Mouse (Mus musculus): ENCODE measurements around the gene Mtor. TPM values are rescaled to one million over a fixed set of nuclear protein-coding genes. Genes with fewer than 3 reads are reported as not detected.

Gene Mtor
- polyA plus RNA-seq, 1 experiment from 2014 or later: 16.5 TPM

DNA sequence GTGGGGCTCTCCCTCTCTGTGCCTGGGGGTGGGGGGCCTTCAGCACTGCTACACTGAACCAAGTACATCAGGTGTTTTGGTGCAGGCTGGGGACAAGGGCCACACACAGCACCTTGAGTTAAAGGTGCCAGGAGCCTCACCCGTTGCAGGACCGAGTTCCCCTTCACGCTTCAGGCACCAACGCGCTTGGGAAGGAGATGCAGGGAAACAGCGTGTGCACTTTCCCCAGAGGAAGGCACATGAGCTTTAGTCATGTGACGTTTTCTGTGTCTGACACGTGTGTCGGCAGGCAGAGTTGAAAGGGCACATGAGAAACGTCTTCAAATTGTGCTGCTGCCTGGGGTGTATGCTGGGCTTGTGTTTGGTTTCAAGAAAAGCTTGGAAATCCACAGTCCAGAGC, 20.0 kb downstream of the Mtor start:
- Histone ChIP-seq H3K4me3 (no peak overlapping the region), H3K9ac (no peak overlapping the region), H3K36me3 (peaks cover 96% of the 10 kb centered on the region), H3K27ac (no peak overlapping the region), H3K9me3 (no peaks in the 10 kb centered on the region), H3K4me1 (peaks cover 10% of the 10 kb centered on the region), H3K4me2 (no peak overlapping the region), H3K27me3 (no peaks in the 10 kb centered on the region)
- whole genome bisulfite sequencing: 84% methylated on average over 10 of the region's 10 CpGs
- no peak for ATAC-seq (ENCODE audit: insufficient number of reproducible peaks, insufficient read depth, low FRiP score, low TSS enrichment, low read depth)

DNA sequence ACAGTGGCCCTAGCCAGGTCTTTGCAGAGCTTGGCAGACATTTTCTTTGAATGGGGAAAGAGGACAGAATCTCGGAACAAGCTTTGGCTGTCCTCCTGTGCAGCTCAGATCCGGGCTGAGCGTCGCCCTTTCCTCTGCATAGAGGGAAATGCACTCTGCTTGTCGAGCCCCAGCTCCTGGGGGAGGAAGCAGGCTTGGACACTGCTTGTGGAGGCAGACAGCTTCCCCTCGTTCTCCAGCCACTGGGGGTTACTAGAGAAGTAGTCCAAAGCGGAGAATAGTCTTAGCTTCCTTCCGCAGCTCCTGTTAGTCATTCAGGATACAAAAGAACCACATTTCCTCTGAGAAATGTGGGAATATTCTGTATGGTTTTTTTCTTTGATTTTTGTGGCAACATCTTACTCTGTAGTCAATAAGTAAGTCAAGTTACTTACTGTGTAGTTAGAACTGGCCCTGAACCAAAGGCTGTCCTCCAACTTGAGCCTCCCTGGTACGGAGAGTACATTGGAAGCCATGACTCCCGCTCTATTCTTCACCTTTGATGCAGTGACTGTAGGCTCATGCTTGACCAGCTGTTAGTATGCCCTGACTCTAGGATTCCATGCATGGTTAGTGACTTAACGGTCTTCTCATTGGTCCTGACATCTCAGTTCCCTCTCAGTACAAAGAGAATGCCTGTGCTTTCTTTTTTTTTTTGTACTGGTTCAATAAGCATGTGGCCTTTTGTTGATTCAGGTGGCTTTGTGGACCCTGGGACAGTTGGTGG, 21.3 kb downstream of the Mtor start:
- Histone ChIP-seq H3K27ac (no peak overlapping the region), H3K9ac (no peak overlapping the region), H3K4me3 (no peak overlapping the region), H3K4me1 (peaks cover 10% of the 10 kb centered on the region), H3K9me3 (no peaks in the 10 kb centered on the region), H3K27me3 (no peaks in the 10 kb centered on the region), H3K36me3 (peaks cover 93% of the 10 kb centered on the region), H3K4me2 (no peak overlapping the region)
- 86% methylated on average over 11 of the region's 11 CpGs for WGBS
- no peak for ATAC-seq (ENCODE audit: insufficient number of reproducible peaks, insufficient read depth, low FRiP score, low TSS enrichment, low read depth)

DNA sequence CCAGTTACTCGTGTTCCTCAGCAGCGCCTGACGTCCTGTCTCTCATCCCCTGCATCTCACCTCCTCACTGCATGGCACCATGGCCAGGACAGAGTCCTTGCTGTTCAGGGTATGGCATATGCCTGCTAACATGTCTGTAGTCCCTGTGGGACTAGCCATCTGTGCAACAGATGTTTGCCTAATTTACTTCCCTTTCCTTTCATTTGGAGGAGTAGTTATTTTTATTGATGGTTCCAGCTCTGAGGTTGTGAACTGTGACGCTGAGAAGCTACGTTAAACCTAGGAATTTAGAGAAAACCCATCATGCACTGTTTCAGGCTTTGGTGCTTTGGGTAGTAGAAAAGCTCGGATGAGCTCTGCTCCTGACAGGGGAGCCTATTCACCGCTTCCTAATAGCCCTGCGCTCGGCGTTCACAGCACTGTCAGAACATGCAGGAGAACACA, 23.0 kb downstream of the Mtor start:
- H3K4me3 ChIP-seq: no peak overlapping the region
- H3K36me3 ChIP-seq: peaks cover 93% of the 10 kb centered on the region
- 47% methylated on average over 10 of the region's 10 CpGs for WGBS
- H3K9me3 ChIP-seq: no peaks in the 10 kb centered on the region
- no peak for ATAC-seq (ENCODE audit: insufficient number of reproducible peaks, insufficient read depth, low FRiP score, low TSS enrichment, low read depth)
- H3K27ac ChIP-seq: peak overlapping the region; percentile 71
- no peak overlapping the region for H3K9ac ChIP-seq
- no peaks in the 10 kb centered on the region for H3K27me3 ChIP-seq
- H3K4me2 ChIP-seq: no peak overlapping the region
- peaks cover 10% of the 10 kb centered on the region for H3K4me1 ChIP-seq

DNA sequence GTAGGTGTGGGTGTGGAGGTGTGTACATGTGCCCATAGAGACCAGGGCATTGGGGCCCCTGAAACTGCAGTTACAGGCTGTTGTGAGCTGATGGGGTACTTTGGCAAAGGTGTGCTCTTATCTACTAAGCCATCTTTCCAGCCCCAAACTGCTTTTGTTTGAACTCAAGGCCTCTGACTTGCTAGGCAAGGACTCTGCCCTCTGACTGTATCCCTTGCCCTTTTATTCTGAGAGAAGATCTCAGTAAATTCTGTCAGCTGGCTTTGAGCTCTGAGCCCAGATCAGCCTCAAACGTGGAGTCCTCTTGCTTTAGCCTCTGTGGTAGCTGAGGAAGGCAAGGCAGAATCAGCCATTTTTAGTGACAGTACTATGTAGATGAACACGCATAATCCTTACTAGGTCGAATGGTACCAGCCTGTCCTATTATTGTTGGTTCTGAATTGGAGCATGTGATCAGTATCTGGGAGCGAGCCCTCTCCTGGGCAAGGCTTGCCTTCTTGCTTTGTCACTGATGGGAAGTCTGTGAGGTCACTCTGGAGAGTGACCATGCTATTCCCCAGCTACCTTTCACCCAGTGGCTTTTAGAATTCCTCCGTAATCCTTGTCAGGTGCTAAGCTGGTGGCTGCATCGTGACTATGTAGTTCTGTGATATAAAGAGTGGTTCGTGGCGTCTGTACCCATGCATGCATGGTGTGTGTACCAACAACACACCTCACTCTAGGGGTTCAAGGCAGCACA, 24.2 kb downstream of the Mtor start:
- Histone ChIP-seq H3K36me3 (peaks cover 97% of the 10 kb centered on the region), H3K9me3 (no peaks in the 10 kb centered on the region), H3K4me1 (peaks cover 10% of the 10 kb centered on the region), H3K9ac (peak overlapping the region; percentile 44; the same call in 1 of the 2 replicates), H3K4me3 (no peak overlapping the region), H3K4me2 (no peak overlapping the region), H3K27ac (no peak overlapping the region), H3K27me3 (no peaks in the 10 kb centered on the region)
- ATAC-seq (ENCODE audit: insufficient number of reproducible peaks, insufficient read depth, low FRiP score, low TSS enrichment, low read depth): no peak
- WGBS: 89% methylated on average over 8 of the region's 8 CpGs

DNA sequence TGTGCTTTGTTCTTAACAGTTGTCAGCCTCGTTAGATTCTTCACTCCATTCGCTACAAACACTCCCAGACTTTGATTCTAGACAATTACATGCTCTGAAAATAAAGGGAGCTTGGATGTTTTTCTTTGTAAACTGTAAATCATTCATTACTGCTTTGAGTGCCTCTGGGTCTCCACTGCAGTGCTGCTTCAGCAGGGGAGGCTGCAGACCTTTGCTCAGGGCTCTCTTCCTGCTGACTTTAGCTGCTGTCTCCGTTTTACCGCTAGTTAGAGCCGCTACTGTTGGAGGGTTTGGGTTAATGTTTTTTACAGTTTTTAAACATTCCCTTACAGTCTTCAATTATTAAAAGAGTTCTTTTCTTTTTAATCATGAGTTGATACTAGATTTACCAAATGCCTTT, 25.1 kb downstream of the Mtor start:
- Histone ChIP-seq H3K27ac (no peak overlapping the region), H3K9me3 (no peaks in the 10 kb centered on the region), H3K9ac (no peak overlapping the region), H3K27me3 (no peaks in the 10 kb centered on the region), H3K4me3 (no peak overlapping the region), H3K4me1 (peaks cover 10% of the 10 kb centered on the region), H3K4me2 (no peak overlapping the region), H3K36me3 (peaks cover 95% of the 10 kb centered on the region)
- WGBS: 88% methylated on average over 5 of the region's 5 CpGs
- ATAC-seq (ENCODE audit: insufficient number of reproducible peaks, insufficient read depth, low FRiP score, low TSS enrichment, low read depth): no peak

DNA sequence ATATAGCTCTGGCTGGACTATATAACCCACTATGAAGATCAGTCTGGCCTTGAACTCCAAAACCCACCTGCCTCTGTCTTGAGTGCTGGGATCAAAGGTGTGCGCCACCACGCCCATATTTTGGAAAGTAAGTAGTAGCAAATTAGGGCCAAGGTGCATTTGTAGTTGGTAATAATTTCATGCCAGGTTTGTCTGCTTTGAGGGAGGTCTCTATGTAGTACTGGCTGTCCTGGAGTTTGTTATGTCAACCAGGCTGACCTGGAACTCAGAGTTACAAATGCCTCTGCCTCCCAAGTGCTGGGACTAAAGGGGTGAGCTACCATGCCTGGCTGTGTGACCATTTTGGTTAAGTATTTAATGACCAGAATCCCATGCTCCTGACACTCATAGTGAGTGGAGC, 31.8 kb downstream of the Mtor start:
- WGBS: 94% methylated on average over 2 of the region's 2 CpGs
- Histone ChIP-seq H3K27ac (no peak overlapping the region), H3K27me3 (no peaks in the 10 kb centered on the region), H3K9me3 (no peaks in the 10 kb centered on the region), H3K4me2 (no peak overlapping the region), H3K9ac (no peak overlapping the region), H3K36me3 (peaks cover 95% of the 10 kb centered on the region), H3K4me1 (no peaks in the 10 kb centered on the region), H3K4me3 (no peak overlapping the region)
- ATAC-seq (ENCODE audit: insufficient number of reproducible peaks, insufficient read depth, low FRiP score, low TSS enrichment, low read depth): no peak

DNA sequence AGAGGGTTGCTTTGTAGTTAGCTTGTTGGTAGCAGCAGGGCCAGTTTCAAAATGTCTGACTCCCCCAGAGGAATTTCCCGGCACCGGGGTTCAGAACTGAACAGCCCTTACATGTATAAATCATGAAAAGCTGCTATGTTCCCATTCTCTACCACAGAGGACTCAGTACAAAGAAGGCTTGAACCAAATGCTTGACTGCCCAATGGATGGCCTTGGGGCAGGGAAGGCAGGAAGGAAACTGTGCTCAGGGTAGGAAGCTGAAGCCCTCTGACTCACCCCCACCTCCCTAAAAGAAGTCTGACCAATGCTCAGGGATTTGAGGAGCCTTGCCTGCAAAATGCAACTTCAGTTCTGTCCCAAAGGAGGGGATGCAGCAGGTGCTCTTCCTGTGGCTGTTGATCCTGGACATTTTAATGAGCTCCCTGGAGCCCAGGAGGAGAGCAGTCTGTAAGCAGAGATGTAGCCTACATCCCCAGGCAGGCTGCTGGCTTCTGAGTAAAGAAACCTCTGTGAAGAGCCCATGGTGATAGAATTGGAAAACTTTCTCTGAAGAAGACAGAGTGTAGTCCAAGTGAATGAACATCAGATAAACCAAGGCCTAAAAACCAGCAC, 33.3 kb downstream of the Mtor start:
- Histone ChIP-seq H3K9ac (no peak overlapping the region), H3K27ac (no peak overlapping the region), H3K4me2 (no peak overlapping the region), H3K9me3 (no peaks in the 10 kb centered on the region), H3K4me3 (no peak overlapping the region), H3K27me3 (no peaks in the 10 kb centered on the region), H3K36me3 (peaks cover 95% of the 10 kb centered on the region), H3K4me1 (no peaks in the 10 kb centered on the region)
- no peak for ATAC-seq (ENCODE audit: insufficient number of reproducible peaks, insufficient read depth, low FRiP score, low TSS enrichment, low read depth)
- WGBS: 75% methylated on average over 2 of the region's 2 CpGs

DNA sequence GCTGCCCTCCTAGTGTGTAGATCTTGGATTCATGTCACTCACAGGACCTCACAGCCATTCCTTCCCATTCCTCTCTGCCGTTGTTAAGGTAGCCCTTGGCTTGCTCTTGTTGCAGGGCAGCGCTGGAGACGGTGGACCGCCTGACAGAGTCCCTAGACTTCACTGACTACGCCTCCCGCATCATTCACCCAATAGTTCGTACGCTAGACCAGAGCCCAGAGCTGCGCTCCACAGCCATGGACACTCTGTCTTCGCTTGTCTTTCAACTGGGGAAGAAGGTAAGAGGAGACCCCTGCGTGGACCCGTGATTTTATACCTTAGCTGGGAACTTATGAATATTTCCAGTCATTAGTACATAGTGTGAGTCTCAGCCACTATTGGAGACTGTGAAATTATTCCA, 36.1 kb downstream of the Mtor start:
- H3K27ac ChIP-seq: no peak overlapping the region
- peaks cover 95% of the 10 kb centered on the region for H3K36me3 ChIP-seq
- WGBS: 95% methylated on average over 12 of the region's 12 CpGs

DNA sequence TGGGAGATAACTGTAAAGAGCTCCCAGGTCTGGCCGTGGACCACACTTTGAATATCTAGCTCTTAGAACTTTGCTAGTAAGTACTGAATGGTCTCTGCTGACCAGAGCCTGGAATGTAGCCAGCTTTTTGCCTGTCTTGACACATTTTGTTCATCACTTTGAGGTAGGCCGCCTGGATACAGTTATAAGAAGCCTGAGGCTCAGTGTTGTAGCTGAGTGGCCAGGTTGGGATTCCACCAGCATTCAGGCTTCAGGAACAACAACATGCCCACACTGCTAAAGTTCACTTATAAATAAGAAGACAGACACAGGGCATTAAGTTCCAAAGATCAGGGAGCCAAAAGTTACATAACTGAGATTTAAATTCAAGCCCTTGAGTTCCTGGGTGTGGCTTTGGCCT, 39.4 kb downstream of the Mtor start:
- Histone ChIP-seq H3K4me3 (no peak overlapping the region), H3K4me1 (no peaks in the 10 kb centered on the region), H3K4me2 (no peak overlapping the region), H3K27me3 (no peaks in the 10 kb centered on the region), H3K27ac (no peak overlapping the region), H3K9me3 (no peaks in the 10 kb centered on the region), H3K9ac (no peak overlapping the region), H3K36me3 (peaks cover 96% of the 10 kb centered on the region)
- WGBS: 66% methylated on average over 2 of the region's 2 CpGs
- no peak for ATAC-seq (ENCODE audit: insufficient number of reproducible peaks, insufficient read depth, low FRiP score, low TSS enrichment, low read depth)

More for the DNA sequence above, 36.1 kb downstream of the Mtor start:
- ATAC-seq (ENCODE audit: insufficient number of reproducible peaks, insufficient read depth, low FRiP score, low TSS enrichment, low read depth): no peak
- H3K4me3 ChIP-seq: no peak overlapping the region
- no peak overlapping the region for H3K4me2 ChIP-seq
- H3K4me1 ChIP-seq: no peaks in the 10 kb centered on the region
- no peaks in the 10 kb centered on the region for H3K27me3 ChIP-seq
- H3K9ac ChIP-seq: no peak overlapping the region
- no peaks in the 10 kb centered on the region for H3K9me3 ChIP-seq

DNA sequence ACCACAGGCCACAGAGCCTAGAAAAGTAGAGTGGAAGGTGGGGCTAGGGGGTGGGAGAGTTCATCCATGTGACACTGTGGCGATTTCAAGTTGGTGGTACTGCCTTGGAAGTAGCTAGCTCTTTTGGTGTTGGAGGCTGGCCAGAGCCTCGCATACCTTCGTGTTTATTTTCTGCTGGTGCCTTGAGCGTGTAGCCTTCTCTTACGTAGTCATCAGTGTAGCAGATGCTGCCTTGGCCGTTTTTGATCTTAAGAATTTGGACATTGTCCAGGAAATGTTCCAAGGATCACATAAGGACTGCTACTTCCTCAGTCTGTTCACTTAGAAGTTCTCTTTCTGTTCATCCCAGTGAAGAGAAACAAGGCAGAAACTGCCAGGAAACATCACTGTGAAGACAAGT, 42.1 kb downstream of the Mtor start:
- Histone ChIP-seq H3K4me3 (no peak overlapping the region), H3K4me1 (no peaks in the 10 kb centered on the region), H3K4me2 (no peak overlapping the region), H3K27me3 (no peaks in the 10 kb centered on the region), H3K9ac (0 out of 2 replicates have a peak overlapping the region, but pooled peaks have one; percentile 3), H3K9me3 (no peaks in the 10 kb centered on the region), H3K27ac (no peak overlapping the region), H3K36me3 (peaks cover 92% of the 10 kb centered on the region)
- 69% methylated on average over 6 of the region's 6 CpGs for WGBS
- no peak for ATAC-seq (ENCODE audit: insufficient number of reproducible peaks, insufficient read depth, low FRiP score, low TSS enrichment, low read depth)

DNA sequence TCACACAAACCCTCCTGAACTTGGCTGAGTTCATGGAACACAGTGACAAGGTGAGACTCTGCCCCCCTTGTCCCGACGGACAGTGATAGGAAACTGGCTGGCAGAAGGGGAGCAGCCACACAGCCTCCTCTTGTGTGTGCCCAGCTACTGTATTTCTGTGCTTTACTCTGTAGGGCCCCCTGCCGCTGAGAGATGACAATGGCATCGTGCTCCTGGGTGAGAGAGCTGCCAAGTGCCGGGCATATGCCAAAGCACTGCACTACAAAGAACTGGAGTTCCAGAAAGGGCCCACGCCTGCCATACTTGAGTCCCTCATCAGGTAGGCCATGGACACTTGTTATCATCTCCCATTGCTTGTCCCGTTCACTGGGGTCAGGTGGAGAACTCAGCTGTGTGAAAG, 43.0 kb downstream of the Mtor start:
- no peak overlapping the region for H3K9ac ChIP-seq
- WGBS: 89% methylated on average over 7 of the region's 7 CpGs
- no peaks in the 10 kb centered on the region for H3K4me1 ChIP-seq
- H3K27ac ChIP-seq: no peak overlapping the region
- no peak overlapping the region for H3K4me3 ChIP-seq
- H3K36me3 ChIP-seq: peaks cover 92% of the 10 kb centered on the region
- no peaks in the 10 kb centered on the region for H3K27me3 ChIP-seq
- no peak overlapping the region for H3K4me2 ChIP-seq
- no peak for ATAC-seq (ENCODE audit: insufficient number of reproducible peaks, insufficient read depth, low FRiP score, low TSS enrichment, low read depth)
- H3K9me3 ChIP-seq: no peaks in the 10 kb centered on the region

DNA sequence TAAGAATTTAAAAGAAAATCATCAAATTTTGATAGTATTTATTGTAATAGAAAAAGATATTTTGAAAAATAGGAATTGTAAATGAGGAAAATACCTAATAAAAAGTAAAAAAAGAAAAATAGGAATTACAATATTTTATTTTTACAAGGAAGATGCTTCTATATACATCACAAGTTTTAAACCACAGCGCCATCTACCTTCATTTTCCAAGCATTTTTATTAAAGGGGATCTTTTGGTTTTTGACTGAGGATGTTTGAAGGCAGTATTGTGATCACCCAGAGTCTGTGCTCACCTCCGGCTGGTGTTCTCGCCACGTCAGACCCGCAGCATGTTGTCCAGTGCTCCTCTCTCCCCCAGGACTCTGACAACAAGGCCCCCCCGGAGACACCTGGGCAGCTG, 46.7 kb downstream of the Mtor start:
- no peak overlapping the region for H3K4me3 ChIP-seq
- no peaks in the 10 kb centered on the region for H3K27me3 ChIP-seq
- no peak overlapping the region for H3K4me2 ChIP-seq
- 89% methylated on average over 6 of the region's 6 CpGs for WGBS
- no peak overlapping the region for H3K9ac ChIP-seq
- no peak for ATAC-seq (ENCODE audit: insufficient number of reproducible peaks, insufficient read depth, low FRiP score, low TSS enrichment, low read depth)
- H3K27ac ChIP-seq: no peak overlapping the region
- peaks cover 90% of the 10 kb centered on the region for H3K36me3 ChIP-seq
- H3K4me1 ChIP-seq: no peaks in the 10 kb centered on the region
- H3K9me3 ChIP-seq: no peaks in the 10 kb centered on the region
